Mouse (Mus musculus) myocyte (in vitro differentiated cells): ENCODE data around the gene Rab5c.

ENCODE experiments used
- E2F4 ChIP-seq: IDR thresholded peaks from one replicate; pipeline ENCODE4 v1.6.1; 2011; ENCODE audit warnings: mild to moderate bottlenecking, control low read depth, moderate library complexity; ENCODE audit not compliant: insufficient read depth
- POLR2A ChIP-seq: IDR thresholded peaks from one replicate; pipeline ENCODE4 v1.6.1; 2011; ENCODE audit warnings: low read depth, mild to moderate bottlenecking, control low read depth, moderate library complexity; ENCODE audit not compliant: insufficient read length
- POLR2AphosphoS2 ChIP-seq: IDR thresholded peaks from one replicate; pipeline ENCODE4 v1.6.1; 2011; ENCODE audit warnings: low read depth, control low read depth; ENCODE audit not compliant: insufficient read length
- TCF12 ChIP-seq: IDR thresholded peaks from one replicate; pipeline ENCODE4 v1.6.1; 2011; ENCODE audit warnings: mild to moderate bottlenecking, control low read depth; ENCODE audit not compliant: poor library complexity, insufficient read depth, severe bottlenecking
- USF1 ChIP-seq: IDR thresholded peaks from one replicate; pipeline ENCODE4 v1.6.1; 2011; ENCODE audit warnings: low read depth, mild to moderate bottlenecking, control low read depth, moderate library complexity

DNA sequence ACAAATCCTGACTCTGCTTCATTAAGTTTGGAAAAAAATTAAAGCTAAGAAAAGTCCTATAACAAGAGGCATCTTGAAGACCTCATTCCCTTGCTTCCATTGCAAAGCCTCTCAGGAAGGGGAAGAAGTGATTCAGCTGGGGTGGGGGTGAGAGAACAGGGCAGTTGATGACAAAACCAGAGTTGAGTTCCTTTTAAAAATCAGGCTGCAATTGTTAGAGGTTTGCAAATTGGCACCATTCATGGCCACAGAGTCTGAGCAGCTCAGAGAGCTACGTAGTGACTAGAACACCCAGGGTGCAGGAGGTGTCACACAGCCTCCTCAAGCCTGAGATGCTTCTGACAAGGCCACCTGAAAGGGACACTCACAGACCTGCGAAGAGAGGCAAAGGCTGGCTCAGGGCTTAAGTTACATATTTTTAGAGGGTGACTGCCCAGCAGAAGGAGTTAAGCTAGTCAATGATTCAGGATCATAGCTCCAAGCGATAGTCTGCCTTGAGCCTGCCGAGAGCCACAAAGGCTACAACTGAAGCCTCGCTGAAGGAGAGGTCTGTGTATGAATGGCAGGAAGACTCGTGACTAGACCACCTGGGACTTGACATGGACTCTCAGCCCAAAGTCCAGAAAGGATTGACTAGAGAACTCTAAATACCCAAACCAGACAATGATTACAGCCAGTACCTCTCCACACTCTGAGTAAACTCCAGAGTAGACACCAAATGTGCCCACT lies 7.4 kb downstream of the Rab5c start:
- TF ChIP-seq TCF12 (no peak), E2F4 (no peak), POLR2AphosphoS2 (no peak), USF1 (no peak), POLR2A (no peak)
